Mouse (Mus musculus): ENCODE data around the gene Apoc1.

Gene Apoc1

DNA sequence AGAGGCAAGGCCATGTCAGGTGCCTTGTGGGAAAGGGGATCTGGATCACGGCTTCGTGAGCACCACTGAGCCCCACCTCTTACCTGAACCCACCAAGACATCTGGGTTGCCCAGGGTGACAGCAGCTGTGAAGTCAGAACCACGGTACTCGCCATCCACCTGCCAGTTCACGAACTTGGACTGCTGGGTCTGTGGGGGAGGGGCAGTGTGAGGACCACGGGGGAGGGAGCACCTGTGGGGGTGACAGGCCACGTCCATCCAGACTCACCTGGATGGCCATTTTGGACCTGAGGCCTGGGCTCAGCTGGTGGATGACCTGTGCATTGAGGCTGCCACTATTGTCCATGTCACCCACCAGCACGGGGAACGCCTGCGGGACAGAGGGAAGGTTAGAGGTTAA is 18.2 kb upstream of the Apoc1 start:
- in situ Hi-C loops (cut with MboI; ENCODE audit: low sequenced_read_pairs), result no loop called here

DNA sequence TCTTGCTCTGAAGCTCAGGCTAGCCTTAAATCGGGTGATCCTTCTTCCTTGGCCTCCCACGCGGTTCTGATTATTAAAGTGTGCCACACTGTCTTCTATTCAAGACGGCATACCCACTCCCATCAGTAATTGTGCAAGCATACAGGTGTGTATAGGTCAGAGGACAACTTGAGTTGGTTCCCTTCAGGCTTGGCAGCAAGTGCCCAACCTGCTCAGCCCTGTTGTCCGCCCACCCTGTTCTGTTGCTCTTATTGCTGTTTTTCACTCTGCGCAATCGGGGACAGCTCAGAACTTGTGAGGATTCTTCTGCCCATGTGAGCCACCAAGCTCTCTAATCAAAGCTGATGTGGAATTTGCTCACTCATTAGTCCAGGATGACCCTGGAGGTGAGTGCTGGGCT is 12.8 kb upstream of the Apoc1 start:
- in situ Hi-C loops (cut with MboI; ENCODE audit: low sequenced_read_pairs), result no loop called here

DNA sequence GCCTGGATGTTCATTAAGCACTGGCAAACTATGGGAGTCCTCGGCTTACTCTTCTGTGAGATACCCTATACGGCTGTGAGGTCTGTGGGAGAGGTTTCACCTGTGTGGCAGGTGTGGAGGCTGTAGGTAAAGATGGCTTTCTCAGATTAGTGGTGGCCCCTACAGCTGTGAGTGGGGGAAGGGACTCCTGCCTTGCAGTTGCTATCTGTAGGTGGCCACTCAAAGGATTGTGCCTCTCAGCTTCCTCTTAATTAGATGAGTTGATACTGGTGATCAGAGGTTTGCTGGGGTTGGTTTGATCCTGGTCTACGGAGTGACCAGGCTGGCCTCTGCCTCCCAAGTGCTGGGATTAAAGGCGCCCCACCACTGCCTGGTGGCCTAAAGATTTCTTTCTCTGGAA is 12.0 kb upstream of the Apoc1 start:
- in situ Hi-C loops (cut with MboI; ENCODE audit: low sequenced_read_pairs), result loop anchor here (5.0 kb wide), 1 partner anchor 37 kb away; the partner anchor contains the start of gene Clptm1

DNA sequence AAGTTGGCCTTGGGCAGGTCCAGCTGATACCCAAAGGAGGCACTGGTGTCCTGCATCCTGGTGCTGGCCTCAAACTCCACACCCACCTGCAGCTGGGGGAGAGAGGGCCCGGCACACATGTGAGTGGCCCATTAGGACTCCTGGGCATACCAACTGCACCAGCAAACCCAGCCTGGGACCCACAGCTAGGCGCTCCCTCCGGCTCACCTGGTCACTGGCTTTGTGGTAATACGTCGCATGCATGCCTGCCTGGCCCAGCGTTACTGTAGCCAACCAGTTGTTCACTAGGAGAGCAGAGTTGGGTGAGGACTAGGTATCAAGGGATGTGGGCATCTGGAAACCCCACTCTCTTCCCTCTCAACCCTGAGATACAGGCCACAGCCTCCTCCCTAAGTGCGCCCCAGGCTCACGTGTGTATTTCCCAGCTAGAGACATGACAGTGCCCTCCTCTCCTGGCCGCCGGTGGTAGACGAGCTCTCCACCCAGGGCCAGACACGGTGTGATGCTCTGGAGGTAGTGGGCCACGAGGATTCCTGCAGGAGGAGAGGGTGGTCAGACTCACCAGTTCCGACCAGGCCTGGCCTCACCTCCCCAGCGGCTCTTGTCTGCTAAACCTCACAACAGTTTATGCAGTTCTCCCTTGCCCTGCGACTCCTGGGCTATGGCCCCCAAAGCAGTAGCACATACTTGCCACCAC is 10.5 kb upstream of the Apoc1 start:
- in situ Hi-C loops (cut with MboI; ENCODE audit: low sequenced_read_pairs), result loop anchor here (5.0 kb wide), 1 partner anchor 36 kb away; the partner anchor contains the start of gene Clptm1

DNA sequence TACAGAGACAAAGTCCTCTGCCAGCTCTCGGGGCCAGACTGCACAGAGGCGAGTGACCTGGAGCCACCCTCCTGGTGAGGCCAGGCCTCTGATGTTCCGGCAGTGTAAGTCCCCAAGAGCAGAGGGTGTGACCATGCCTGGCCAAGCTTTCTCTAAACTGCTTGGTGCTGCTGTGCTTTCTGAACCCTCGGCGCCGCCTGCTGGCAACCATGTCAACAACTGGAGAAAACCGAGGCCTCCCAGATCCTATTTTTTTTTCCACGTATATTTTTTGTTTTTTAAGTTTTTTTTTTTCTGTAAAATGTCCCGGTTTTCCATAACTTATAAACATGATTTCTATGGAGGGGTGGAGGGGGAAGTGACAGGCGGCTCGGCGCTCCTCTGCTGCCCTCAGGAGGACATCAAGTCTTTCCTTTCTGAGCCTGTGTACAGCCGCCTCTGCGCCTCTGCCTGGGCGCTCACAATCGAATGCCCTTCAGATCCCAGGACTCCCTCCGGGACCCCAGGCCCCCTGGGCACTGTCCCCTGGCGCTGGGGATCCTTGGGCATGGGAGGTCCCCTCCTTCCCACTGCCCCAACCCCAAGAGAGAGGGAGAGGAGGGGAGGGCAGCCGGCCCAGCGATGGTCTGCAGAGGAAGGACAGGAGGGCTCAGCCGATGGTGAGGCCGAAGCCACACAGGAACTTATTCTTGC is 8.8 kb upstream of the Apoc1 start:
- in situ Hi-C loops (cut with MboI; ENCODE audit: low sequenced_read_pairs), result loop anchor here (5.0 kb wide), 1 partner anchor 34 kb away; the partner anchor contains the start of gene Clptm1

DNA sequence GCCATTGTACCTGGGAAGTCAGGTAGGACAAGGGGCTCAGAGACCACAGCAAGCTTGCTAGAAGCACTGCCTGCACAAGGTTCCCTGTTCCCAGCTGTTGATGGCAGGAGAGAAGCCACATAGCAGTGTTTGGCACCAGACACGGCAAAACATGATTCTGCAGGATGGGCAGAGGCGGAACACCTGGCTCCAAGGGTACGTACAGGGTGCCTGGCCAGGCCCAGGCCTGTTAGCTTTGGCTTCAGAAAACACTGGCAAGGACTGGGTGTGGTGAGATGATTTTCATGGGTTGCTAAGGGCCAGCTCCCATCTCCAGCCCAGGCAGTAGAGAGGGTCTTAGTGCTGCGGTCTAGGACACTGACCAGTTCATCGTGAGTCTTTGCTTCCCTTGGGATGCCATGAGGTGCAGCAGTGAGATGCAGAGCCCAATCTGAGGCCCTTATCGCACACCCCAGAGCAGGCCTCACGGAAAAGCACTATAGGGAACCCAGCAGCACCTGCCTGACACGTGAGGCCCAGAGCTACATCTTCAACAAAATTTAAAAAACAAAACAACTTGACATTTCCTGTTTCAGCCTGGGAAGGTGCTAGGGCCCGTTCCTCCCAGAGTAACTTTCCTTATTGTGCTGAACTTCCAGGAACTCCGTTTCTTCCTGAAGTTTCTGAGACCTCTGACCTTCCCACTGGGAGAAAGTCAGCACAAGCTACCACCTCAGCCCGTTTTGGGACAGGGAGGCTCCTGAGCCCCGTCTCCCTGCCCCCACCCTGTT is 8.0 kb upstream of the Apoc1 start:
- in situ Hi-C loops (cut with MboI; ENCODE audit: low sequenced_read_pairs), result loop anchor here (5.0 kb wide), 1 partner anchor 33 kb away; the partner anchor contains the start of gene Clptm1

DNA sequence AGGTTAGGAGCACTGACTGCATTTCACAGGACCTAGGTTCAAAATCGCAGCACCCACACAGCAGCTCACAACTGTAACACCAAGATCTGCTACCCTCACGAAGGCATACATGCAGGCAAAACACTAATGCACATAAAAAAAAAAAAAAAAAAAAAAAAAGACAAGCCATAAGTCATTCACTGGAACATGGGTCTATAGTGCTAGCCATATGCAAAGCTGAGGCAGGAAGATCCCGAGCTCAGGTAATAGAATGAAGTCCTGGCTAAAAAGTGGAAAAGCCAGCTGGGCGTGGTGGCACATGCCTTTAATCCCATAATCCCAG is 7.3 kb upstream of the Apoc1 start:
- in situ Hi-C loops (cut with MboI; ENCODE audit: low sequenced_read_pairs), result loop anchor here (5.0 kb wide), 1 partner anchor 32 kb away; the partner anchor contains the start of gene Clptm1

DNA sequence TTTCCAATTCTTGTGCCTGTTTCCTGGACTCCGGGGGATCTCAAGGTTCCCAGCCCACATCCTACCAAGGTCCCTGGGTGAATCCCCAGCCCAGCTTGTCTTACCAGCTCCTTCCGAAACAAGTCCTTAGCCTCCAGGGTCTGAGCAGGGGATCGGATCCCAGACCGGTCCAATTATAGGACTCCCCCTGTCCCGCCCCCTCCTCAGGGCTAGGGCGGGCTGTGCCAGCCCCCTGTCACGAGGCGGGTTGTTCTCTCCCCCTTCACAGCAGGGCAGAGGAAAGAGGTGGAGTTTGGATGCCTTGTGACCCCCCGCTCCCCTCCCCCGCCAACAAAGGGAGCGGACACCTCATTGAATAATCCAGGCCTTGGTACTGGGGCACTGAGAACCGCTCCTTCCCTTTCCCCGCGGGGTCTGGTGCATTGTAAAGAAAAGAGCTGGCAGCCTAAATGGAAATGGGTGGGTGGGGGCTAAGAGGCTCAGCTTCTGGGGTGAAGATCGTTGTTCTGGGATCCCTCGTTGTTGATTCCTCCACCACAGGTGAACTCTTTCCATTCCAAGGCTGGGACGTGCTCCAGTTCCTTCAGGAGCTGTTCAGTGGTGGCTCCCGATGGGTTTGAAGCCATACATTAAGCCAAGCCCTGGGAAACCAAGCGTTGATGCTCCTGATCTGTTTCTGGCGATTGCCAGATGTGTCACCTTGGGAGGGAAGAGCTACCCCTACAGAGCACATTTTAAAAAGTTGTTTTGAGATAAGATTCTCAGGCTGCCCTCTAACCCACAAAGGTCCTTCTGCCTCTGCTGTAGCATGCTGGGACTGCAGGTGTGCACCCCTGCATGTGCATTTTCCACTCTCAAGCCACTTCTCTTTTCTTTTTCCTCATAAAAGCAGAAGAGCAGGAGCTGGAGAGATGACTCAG is 6.7 kb upstream of the Apoc1 start, which contains the start of gene Apoe:
TSS of gene Apoe (minus strand) at position 282 of the 920 bp plus-strand sequence.
- in situ Hi-C loops (cut with MboI; ENCODE audit: low sequenced_read_pairs), result no loop called here

DNA sequence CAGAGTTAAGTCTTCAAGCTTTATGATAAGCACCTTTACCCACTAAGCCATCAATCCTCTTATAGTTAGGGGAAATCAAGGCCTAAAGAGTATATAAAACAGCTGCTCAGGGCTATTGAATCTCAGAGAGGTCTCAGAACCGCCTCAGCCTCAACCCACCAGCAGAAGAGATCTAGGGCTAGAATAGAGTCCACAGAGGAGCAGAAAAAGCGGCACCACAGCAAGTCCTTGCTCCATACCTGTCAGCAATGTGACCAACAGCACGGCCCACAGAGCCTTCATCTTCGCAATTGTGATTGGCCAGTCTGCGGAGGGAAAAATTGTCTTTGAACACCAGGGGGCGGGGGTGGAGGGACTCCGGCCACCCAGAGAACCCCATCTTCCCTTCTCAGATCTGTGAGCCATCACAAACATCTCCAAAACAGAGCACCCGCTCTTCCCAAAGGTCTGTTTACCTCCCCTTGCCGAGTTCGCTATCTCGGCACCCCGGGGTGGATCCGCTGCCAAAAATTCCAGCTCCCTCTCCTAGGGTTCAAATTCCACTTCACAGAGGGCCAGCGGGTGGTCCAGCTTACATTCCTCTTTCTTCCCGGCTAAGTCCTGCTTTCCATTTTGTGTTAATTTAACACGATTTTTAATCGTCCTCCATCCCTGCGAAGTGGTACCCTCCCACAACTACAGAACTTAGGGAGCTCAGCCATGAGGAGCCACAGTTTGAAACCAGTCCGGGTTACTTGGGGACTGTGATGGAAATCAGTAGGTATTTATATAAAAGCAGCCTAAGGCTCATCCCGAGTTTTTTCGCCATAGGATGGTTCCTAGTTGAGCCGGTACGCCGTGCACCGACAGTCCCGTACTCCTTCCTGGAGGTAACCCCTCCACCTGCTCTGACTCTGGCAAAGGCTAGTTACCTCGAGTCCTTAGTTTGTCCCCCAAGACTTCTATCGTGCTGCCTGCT is 5.8 kb upstream of the Apoc1 start:
- in situ Hi-C loops (cut with MboI; ENCODE audit: low sequenced_read_pairs), result no loop called here

DNA sequence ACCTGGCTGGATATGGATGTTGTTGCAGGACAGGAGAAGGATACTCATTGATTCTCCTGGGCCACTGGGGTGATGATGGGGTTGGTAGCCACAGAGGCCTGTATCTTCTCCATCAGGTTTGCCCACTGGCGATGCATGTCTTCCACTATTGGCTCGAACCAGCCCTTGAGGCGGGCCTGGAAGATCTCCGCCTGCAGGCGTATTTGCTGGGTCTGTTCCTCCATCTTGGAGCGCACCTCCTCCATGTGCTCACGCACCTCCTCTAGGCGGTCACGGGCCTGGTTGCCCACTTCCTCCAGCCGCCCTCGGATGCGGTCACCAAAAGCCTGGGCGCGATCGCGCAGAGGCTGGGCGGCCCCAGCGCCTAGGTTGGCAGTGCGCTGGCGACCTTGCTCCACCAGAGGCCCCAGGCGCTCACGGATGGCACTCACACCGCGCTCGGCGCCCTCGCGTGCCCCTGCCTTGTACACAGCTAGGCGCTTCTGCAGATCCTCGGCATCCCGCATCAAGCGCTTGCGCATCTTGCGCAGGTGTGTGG is 3.9 kb upstream of the Apoc1 start:
- in situ Hi-C loops (cut with MboI; ENCODE audit: low sequenced_read_pairs), result no loop called here

DNA sequence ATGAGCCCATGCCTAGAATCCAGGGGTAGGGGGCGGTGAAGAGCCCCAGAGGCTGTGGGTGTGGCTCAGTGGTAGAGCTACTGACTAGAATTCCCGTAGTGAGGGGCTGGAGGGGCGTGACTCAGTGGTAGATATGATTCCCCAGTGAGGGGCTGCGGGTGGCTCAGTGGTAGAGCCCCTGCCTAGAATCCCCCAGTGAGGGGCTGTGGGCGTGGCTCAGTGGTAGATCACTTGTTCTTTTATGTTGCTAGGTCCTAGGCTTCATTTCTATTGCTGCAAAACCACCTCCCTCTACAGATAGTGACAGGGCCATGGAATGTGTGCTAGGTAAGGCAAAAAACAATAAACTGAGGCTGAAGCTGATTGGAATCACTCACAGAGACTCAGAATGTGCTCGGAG is 3.4 kb upstream of the Apoc1 start:
- in situ Hi-C loops (cut with MboI; ENCODE audit: low sequenced_read_pairs), result no loop called here

DNA sequence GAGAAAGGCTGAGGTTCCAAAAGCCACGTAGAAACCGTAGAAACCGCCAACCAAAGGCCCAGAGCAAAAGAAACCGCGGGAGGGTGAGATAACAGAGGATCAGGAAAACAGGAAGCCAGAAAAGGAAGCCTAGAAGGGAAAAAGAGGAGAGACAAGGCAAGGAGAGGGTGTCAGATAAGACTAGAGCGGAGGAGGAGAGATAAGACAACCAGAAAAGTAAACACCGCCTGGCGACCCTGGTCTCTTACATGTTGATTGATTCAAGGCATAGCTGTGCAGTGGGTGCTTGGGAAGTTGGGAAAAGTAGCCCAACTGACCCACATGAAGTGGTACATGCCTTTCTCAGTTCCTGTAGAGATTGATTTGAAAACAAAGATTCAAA is 2.7 kb upstream of the Apoc1 start:
- in situ Hi-C loops (cut with MboI; ENCODE audit: low sequenced_read_pairs), result no loop called here

DNA sequence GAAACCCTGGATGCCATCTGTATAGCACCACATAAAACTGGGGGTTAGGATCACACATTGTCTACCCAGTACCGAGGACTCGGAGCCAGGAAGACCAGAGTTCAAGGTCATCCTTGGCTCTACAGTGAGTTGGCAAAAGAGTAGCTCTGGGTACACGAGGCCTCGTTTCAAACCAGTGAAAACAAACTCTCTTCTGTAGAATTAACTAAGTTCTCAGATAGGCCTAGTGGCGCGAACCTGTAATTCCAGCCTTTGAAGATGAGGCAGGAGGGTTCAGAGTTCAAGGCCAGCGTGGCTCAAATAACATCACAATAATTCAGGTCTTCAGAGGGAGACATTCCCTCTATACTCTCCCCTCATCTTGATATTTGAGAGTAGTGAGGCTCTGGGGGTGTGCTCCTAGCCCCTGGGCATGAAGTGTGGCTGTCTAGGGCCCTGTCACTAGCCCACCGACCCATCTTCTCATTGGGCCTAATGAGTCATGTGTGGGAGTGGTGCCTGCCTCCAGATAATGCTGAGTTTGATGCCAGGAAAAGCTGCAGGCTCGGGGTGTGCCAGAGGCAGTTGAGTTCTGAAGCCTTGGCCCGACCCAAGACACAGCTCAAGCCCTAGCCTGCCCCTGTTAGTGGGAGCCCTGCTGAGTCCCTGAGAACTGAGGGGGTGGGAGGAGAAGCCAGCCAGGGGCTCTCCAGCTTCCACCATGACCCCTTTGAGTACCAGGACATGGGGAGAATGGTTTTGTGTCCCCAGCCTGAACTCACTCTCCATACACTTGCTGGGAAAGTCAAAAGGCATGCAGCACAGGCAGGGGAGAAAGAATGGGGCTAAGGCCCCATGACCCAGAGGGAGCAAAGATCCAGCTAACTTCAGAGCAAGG is 2.1 kb upstream of the Apoc1 start:
- in situ Hi-C loops (cut with MboI; ENCODE audit: low sequenced_read_pairs), result no loop called here

DNA sequence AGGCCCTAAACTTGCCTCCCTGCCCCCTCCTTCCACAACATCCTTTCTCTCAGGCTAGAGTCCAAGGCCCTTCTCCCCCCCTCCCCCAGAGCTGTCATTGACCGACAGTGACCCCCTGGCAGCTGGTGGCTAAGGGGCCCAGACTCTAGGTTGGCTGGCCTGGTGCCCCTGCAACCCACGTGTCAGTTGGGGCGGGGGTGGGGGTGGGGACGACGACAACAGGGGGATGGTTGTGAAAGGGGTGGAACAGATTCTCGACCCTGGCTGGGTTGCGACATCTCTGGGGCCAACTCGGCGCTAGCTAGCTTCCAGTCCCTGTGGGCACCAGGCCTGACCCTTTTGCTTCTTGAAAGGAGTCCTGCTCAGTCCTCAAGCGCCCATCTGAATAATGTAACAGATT is 961 bp upstream of the Apoc1 start:
- in situ Hi-C loops (cut with MboI; ENCODE audit: low sequenced_read_pairs), result no loop called here

DNA sequence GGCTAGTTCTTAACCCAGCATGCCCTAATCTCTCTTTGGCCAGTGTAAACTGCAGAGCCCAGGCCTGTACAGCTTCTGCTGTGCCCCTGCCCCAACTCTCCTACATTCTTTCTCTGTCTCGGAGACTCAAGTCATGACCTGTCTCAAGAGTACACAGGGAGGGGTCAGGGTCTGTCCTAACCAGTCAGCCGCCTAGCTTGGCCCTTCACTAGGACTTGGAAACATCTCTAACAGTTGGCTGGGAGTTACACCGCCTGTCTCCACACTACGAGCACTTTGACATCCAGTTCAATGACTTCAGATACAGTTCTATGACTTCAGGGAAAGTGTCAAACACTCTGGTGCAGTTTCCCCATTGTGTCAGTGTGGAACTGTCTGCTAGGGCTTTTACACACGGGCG is 1.0 kb downstream of the Apoc1 start:
- in situ Hi-C loops (cut with MboI; ENCODE audit: low sequenced_read_pairs), result no loop called here

DNA sequence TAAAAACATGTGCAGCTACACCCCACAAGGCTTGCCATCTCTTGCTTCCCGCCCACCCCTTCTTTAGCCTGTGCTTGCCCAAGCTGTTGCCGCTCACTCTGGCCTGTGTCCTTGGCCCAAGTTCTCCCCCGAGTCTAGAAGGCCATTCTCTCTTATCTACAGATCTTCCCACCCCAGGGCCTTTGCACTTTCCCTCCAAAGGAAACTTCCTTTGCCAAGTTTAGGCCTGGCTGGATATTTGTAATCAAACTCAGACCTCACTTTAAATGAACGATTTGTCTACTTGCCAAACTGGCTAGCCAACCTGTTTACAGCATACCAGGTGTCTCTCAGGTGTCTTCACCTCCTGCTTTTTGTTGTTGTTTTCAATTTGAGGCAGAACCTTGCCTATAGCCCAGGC is 1.6 kb downstream of the Apoc1 start:
- in situ Hi-C loops (cut with MboI; ENCODE audit: low sequenced_read_pairs), result no loop called here

DNA sequence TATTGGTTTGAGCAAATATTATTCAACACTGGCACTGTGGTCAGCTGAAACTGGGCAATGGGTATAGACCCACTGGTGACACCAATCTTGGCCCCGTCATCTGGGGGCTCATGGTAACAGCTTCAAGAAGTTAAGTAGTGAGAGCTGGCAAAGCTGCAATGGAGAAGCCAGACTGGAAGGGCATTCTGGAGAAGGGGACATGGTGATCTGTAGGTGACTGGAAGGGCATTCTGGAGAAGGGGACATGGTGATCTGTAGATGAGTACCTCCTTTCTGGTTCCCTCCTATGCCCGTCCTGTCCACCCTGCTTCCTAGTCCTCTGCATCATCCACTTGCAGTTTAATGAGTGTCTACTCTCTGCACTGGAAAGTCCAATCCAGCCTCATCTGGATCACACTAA is 3.8 kb downstream of the Apoc1 start:
- in situ Hi-C loops (cut with MboI; ENCODE audit: low sequenced_read_pairs), result no loop called here

DNA sequence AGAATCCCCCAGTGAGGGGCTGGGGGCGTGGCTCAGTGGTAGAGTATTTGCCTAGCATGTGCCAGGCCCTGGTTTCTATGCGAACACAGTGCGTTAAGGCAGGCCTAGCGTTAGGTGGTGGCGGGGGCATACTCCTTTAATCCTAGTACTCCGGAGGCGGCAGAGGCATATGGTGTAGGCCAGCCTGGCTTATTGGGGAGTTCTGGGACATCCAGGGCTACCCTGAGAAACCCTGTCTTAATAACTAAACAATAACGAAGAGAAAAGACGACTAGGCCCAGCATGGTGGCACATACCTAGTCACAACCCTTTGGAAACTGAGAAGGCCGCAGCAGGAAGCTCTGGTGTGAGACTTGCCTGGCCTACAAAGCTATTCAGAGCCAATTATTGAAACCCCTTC is 4.4 kb downstream of the Apoc1 start:
- in situ Hi-C loops (cut with MboI; ENCODE audit: low sequenced_read_pairs), result no loop called here
